Mouse (Mus musculus) megakaryocyte, embryonic 14.5 days (primary cell): ENCODE measurements around the gene Htr2a. TPM values are rescaled to one million over a fixed set of nuclear protein-coding genes. Genes with fewer than 3 reads are reported as not detected.

ENCODE experiments used
- H3K27me3 ChIP-seq: replicated peaks from 2 replicates; pipeline ENCODE3; 2012; ENCODE audit warnings: inconsistent platforms
- H3K36me3 ChIP-seq: replicated peaks from 2 replicates; pipeline ENCODE3; 2012; ENCODE audit warnings: low read length, inconsistent platforms, mixed read lengths
- H3K4me1 ChIP-seq: 2 replicates; pipeline ENCODE4 v1.6.1; 2012; ENCODE audit warnings: inconsistent platforms
- H3K4me3 ChIP-seq: replicated peaks from 2 replicates; pipeline ENCODE3; 2012; ENCODE audit warnings: moderate library complexity, mild to moderate bottlenecking, inconsistent platforms
- H3K9me3 ChIP-seq: 2 replicates; pipeline ENCODE4 v1.6.1; 2012; ENCODE audit warnings: inconsistent platforms
- FLI1 ChIP-seq: IDR thresholded peaks from 2 replicates; pipeline ENCODE4 v1.6.1; 2012; ENCODE audit warnings: low read length, inconsistent platforms, mixed read lengths
- GATA1 ChIP-seq: IDR thresholded peaks from 3 replicates; pipeline ENCODE4 v1.6.1; 2012; ENCODE audit warnings: mixed read lengths, low read length, inconsistent platforms, borderline replicate concordance
- polyA plus RNA-seq: library from polyadenylated mRNA; stranded (reverse); fragments of >175 nt; gene quantifications from 2 replicates; pipeline ENCODE4 v1.2.3, GENCODE M21; 2012; ENCODE audit warnings: low replicate concordance; ENCODE audit not compliant: insufficient read depth

Htr2a gene
- polyA plus RNA-seq, 1 experiment = 0.18 TPM

- H3K36me3 ChIP-seq = peaks cover 79% of the 10 kb centered on the region
- H3K4me1 ChIP-seq = peaks cover 53% of the 10 kb centered on the region
- H3K4me3 ChIP-seq = no peak overlapping the region
- no peak for TF ChIP-seq FLI1
- TF ChIP-seq GATA1 = no peak
- H3K27me3 ChIP-seq = no peaks in the 10 kb centered on the region
- no peaks in the 10 kb centered on the region for H3K9me3 ChIP-seq
Measured at GRCm38 (mm10) chr14:74736850-74737249, 96.2 kb downstream of the Htr2a start.

Other genes with a start within 250 kb of the Htr2a start
- gene Esd, start 91.5 kb downstream of the Htr2a start, polyA plus RNA-seq = 56.7 and 72.7 TPM in 2 replicates